Mouse (Mus musculus): Measurements from ENCODE around the gene Olfr1305.

- TF ChIP-seq CTCF (IDR thresholded peaks at IDR 0.05; ENCODE audit: insufficient read depth, low read length) (no peak), POLR2A (IDR thresholded peaks at IDR 0.05; ENCODE audit: borderline replicate concordance, extremely low read depth, low read depth, low read length) (no peak)
Observed at GRCm38 (mm10) chr2:111877049-111877448, at the start of gene Olfr1305.

Data from lung, adult 2 months (tissue).